Mouse (Mus musculus) embryonic facial prominence, embryonic 15.5 days (tissue): ENCODE data around the gene Olfr984. TPM values are rescaled to one million over a fixed set of nuclear protein-coding genes. Genes with fewer than 3 reads are reported as not detected.
A peak's percentile ranks its signal among the peaks of the same experiment; 100 is the strongest.

Experiments used
- ATAC-seq: fragments of 200-750 bp; cut with Nextera tagmentation; 2 replicates; pipeline ENCODE4 v1.8.0; 2017; ENCODE audit warnings: low read depth, moderate TSS enrichment; ENCODE audit not compliant: insufficient number of reproducible peaks, low FRiP score, low TSS enrichment
- H3K27ac ChIP-seq: fragments of 300-500 bp; sonication (generic); replicated peaks from 2 replicates; pipeline ENCODE4 v1.5.1; 2015; ENCODE audit warnings: mild to moderate bottlenecking, inconsistent platforms
- H3K27me3 ChIP-seq: fragments of 300-500 bp; sonication (generic); 2 replicates; pipeline ENCODE4 v1.6.1; 2015; ENCODE audit warnings: inconsistent platforms
- H3K36me3 ChIP-seq: fragments of 300-500 bp; sonication (generic); 2 replicates; pipeline ENCODE4 v1.6.1; 2015; ENCODE audit warnings: mild to moderate bottlenecking, inconsistent platforms
- H3K4me1 ChIP-seq: fragments of 300-500 bp; sonication (generic); 2 replicates; pipeline ENCODE4 v1.6.1; 2015; ENCODE audit warnings: inconsistent platforms
- H3K4me2 ChIP-seq: fragments of 300-500 bp; sonication (generic); replicated peaks from 2 replicates; pipeline ENCODE4 v1.6.1; 2015; ENCODE audit warnings: mild to moderate bottlenecking, inconsistent platforms
- H3K4me3 ChIP-seq: fragments of 300-500 bp; sonication (generic); replicated peaks from 2 replicates; pipeline ENCODE4 v1.5.1; 2015; ENCODE audit warnings: mild to moderate bottlenecking, inconsistent platforms
- H3K9ac ChIP-seq: fragments of 300-500 bp; sonication (generic); 2 replicates; pipeline ENCODE4 v1.6.1; 2015; ENCODE audit warnings: inconsistent platforms
- H3K9me3 ChIP-seq: fragments of 300-500 bp; sonication (generic); replicated peaks from 2 replicates; pipeline ENCODE4 v1.6.1; 2016; ENCODE audit warnings: inconsistent platforms
- WGBS: fragments of 180-500 bp; shearing (Covaris S2); methylation state at CpG from one replicate; pipeline ENCODE4 v1.1.7; 2015; 5-methylcytosine and 5-hydroxymethylcytosine counted together
- polyA plus RNA-seq: library from polyadenylated mRNA; unstranded; fragments of >200 nt; fragmentation: Nextera tagmentation; extraction: Ambion mirVana; gene quantifications from 2 replicates; pipeline ENCODE4 v1.2.1, GENCODE M21; 2015

Olfr984 gene
- polyA plus RNA-seq = not detected in 2 replicates

DNA sequence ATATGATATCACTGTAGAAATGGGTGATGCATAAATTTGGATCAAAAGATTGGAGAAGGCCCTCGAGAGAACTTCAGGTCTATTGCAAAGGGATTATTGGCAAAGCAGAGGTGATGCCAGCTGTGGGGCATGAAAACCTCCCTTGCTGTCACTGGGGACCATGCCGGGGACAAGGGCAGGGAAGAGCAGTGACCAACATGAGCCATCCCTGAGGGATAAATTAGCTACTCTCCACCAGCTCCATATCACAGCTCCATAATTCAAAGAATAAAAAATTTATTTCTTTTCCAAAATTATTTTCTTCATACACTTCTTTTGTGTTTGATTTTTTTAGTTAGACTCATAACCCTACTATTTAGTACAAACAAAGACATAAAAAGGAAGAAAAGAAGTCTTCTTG is at the start of gene Olfr984:
TSS of gene Olfr984 (minus strand) at position 101 of the 400 bp plus-strand sequence.
- H3K27me3 ChIP-seq = no peaks in the 10 kb centered on the region
- peaks cover 9% of the 10 kb centered on the region for H3K4me1 ChIP-seq
- H3K27ac ChIP-seq = no peak within 1 kb of the TSS
- H3K4me2 ChIP-seq = no peak within 1 kb of the TSS
- H3K9me3 ChIP-seq = no peaks in the 10 kb centered on the region
- no peaks in the 10 kb centered on the region for H3K36me3 ChIP-seq
- H3K9ac ChIP-seq = no peak within 1 kb of the TSS
- no peak for ATAC-seq
- no peak within 1 kb of the TSS for H3K4me3 ChIP-seq
- 82% methylated on average over 2 of the region's 2 CpGs for WGBS

DNA sequence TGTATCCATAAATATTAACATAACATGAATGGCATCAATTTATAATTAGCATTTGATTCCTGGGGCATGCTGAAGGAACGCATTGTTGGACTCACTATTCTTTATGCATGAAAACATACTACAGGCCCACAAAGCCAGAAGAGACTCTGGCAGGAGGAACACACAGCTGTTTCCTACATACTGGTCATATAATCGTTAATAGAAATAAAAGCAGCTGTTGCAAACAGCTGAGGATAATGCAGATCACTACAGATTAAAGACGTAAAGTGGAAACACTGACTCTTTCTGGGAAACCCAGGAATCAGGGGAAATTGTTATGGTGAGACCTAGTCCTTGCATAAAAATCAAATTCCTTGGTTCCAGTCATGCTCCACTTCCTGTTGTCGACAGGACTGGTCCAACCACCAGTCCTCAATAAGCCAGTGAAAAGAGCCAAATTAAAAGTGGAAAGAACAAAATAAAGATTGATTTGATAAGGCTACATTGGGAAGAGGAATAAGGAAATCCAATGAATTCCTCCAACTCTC is 41.2 kb upstream of the Olfr984 start:
- H3K9me3 ChIP-seq = no peaks in the 10 kb centered on the region
- peak; percentile 79 for ATAC-seq
- no peaks in the 10 kb centered on the region for H3K36me3 ChIP-seq
- no peak overlapping the region for H3K27ac ChIP-seq
- no peak overlapping the region for H3K4me2 ChIP-seq
- H3K9ac ChIP-seq = no peak overlapping the region
- H3K4me3 ChIP-seq = no peak overlapping the region
- 45% methylated on average over 4 of the region's 4 CpGs for WGBS
- H3K4me1 ChIP-seq = no peaks in the 10 kb centered on the region
- no peaks in the 10 kb centered on the region for H3K27me3 ChIP-seq

DNA sequence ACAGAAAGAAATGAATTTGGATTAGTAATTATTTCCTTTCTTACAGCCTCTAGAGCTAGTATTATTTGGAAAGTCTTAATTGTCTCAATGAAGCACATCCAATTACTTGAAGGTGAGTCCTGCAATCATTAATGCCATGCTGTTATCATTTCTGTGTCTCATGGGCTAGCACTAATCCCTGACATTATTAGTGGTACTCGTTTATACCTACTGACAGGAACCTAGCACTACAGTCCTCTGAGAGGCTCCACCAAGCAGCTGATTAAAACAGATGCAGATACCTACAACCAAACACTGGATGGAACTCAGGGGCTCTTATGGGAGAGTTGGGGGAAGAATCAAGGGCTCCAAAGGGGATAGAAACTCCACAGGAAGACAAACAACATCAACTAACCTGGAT is 27.5 kb upstream of the Olfr984 start:
- WGBS = 49% methylated on average over 1 of the region's 1 CpGs
- Histone ChIP-seq H3K9me3 (no peaks in the 10 kb centered on the region), H3K9ac (no peak overlapping the region), H3K4me3 (no peak overlapping the region), H3K4me2 (no peak overlapping the region), H3K36me3 (no peaks in the 10 kb centered on the region), H3K27ac (no peak overlapping the region), H3K4me1 (no peaks in the 10 kb centered on the region), H3K27me3 (no peaks in the 10 kb centered on the region)
- ATAC-seq = no peak

GRCm38 (mm10) chr9:40139484-40139883 is 25.5 kb upstream of the Olfr984 start:
- H3K27me3 ChIP-seq = no peaks in the 10 kb centered on the region
- no peak overlapping the region for H3K27ac ChIP-seq
- no peaks in the 10 kb centered on the region for H3K36me3 ChIP-seq
- no peak overlapping the region for H3K4me3 ChIP-seq
- ATAC-seq = no peak
- WGBS = 62% methylated on average over 4 of the region's 4 CpGs
- H3K4me1 ChIP-seq = no peaks in the 10 kb centered on the region
- H3K9me3 ChIP-seq = no peaks in the 10 kb centered on the region
- H3K4me2 ChIP-seq = no peak overlapping the region
- no peak overlapping the region for H3K9ac ChIP-seq

GRCm38 (mm10) chr9:40136987-40137688 is 23.1 kb upstream of the Olfr984 start:
- no peak overlapping the region for H3K27ac ChIP-seq
- no peak for ATAC-seq
- H3K9ac ChIP-seq = no peak overlapping the region
- 67% methylated on average over 6 of the region's 6 CpGs for WGBS
- no peak overlapping the region for H3K4me2 ChIP-seq
- no peaks in the 10 kb centered on the region for H3K4me1 ChIP-seq
- no peak overlapping the region for H3K4me3 ChIP-seq
- no peaks in the 10 kb centered on the region for H3K27me3 ChIP-seq
- no peaks in the 10 kb centered on the region for H3K9me3 ChIP-seq
- H3K36me3 ChIP-seq = no peaks in the 10 kb centered on the region

DNA sequence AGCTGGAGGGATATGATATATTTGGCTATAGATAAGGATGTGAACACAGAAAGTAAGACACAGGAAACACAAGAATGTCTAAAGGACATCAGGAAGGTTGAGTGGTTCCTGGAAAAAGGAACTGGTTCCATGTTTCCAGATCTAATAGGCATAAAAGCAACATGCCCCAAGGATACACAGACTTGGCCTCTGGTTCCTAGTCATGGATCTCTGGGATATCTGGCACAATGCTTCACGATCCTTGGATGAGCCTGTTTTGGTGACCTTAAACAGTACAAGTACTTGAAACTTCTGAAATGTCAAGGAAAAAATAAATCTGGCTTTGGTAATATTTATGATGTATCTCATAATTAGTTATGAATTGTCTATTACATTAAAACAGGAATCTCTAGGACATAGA is 16.6 kb upstream of the Olfr984 start:
- H3K27me3 ChIP-seq = no peaks in the 10 kb centered on the region
- ATAC-seq = no peak

DNA sequence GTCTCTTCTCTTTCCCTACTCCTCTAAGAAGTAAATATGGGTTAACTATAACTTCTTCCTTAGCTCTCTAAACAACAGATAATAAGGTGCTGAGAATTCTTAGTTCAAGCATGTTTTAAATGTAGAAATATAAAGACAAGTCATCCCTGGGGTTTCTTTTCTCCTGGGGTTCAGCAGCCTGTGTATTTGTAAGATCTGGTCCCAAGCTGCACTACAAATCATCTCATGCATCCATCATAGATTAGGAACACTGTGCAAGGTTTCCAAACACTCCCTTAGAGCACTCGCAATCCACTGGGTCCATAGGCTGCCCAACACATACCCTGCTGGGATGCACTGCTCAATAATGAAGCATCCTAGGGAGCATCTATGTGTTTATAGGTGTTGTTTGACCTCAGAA is 16.1 kb upstream of the Olfr984 start, which contains the start of gene Olfr985:
TSS of gene Olfr985 (minus strand) at position 101 of the 400 bp plus-strand sequence.
- ATAC-seq = no peak
- Histone ChIP-seq H3K4me1 (no peaks in the 10 kb centered on the region), H3K9ac (no peak within 1 kb of the TSS), H3K4me2 (no peak within 1 kb of the TSS), H3K27me3 (no peaks in the 10 kb centered on the region), H3K36me3 (no peaks in the 10 kb centered on the region), H3K27ac (no peak within 1 kb of the TSS), H3K4me3 (no peak within 1 kb of the TSS), H3K9me3 (no peaks in the 10 kb centered on the region)
- 85% methylated on average over 1 of the region's 1 CpGs for WGBS

More for the DNA sequence above, 16.6 kb upstream of the Olfr984 start:
- Histone ChIP-seq H3K4me2 (no peak overlapping the region), H3K4me3 (no peak overlapping the region), H3K36me3 (no peaks in the 10 kb centered on the region), H3K9ac (no peak overlapping the region), H3K27ac (no peak overlapping the region), H3K4me1 (no peaks in the 10 kb centered on the region), H3K9me3 (no peaks in the 10 kb centered on the region)
- WGBS = 87% methylated on average over 1 of the region's 1 CpGs

DNA sequence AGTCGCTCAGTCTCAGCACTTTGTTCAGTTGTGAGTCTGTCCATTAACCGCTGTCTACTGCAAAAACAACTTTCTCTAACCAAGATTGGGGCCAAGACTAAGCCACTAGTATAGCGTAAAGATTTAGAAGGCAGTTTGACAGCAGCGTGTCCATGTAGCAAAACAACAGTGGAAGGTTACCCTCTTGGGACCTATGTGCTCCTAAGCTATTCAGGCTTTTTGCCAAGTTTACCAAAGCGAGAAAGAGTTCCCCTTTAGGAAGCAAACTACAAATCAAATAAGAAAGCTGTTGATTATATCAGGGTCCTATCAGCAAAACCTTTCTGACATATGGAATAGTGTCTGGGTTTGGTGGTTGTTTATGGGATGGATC is 3.3 kb upstream of the Olfr984 start:
- Histone ChIP-seq H3K27me3 (no peaks in the 10 kb centered on the region), H3K4me3 (no peak overlapping the region), H3K27ac (peak overlapping the region; percentile 19), H3K9me3 (no peaks in the 10 kb centered on the region), H3K36me3 (no peaks in the 10 kb centered on the region), H3K9ac (no peak overlapping the region), H3K4me1 (peaks cover 9% of the 10 kb centered on the region), H3K4me2 (peak overlapping the region; percentile 29)
- ATAC-seq = no peak; the same call in 1 of the 2 replicates
- WGBS = 38% methylated on average over 5 of the region's 5 CpGs

- Histone ChIP-seq H3K4me2 (peak overlapping the region; percentile 29), H3K27me3 (no peaks in the 10 kb centered on the region), H3K27ac (peak overlapping the region; percentile 19), H3K4me1 (peaks cover 9% of the 10 kb centered on the region), H3K36me3 (no peaks in the 10 kb centered on the region), H3K9me3 (no peaks in the 10 kb centered on the region), H3K9ac (no peak overlapping the region), H3K4me3 (no peak overlapping the region)
- peak; percentile 69; the same call in 1 of the 2 replicates for ATAC-seq
- WGBS = 32% methylated on average over 10 of the region's 10 CpGs
Measured at GRCm38 (mm10) chr9:40116645-40117286, 2.8 kb upstream of the Olfr984 start.

- no peaks in the 10 kb centered on the region for H3K36me3 ChIP-seq
- H3K4me2 ChIP-seq = no peak overlapping the region
- ATAC-seq = no peak
- WGBS = 53% methylated on average over 3 of the region's 3 CpGs
- no peak overlapping the region for H3K4me3 ChIP-seq
- no peaks in the 10 kb centered on the region for H3K4me1 ChIP-seq
- no peaks in the 10 kb centered on the region for H3K27me3 ChIP-seq
- no peak overlapping the region for H3K9ac ChIP-seq
- H3K9me3 ChIP-seq = no peaks in the 10 kb centered on the region
- no peak overlapping the region for H3K27ac ChIP-seq
Measured at GRCm38 (mm10) chr9:40094769-40095168, 19.2 kb downstream of the Olfr984 start.

DNA sequence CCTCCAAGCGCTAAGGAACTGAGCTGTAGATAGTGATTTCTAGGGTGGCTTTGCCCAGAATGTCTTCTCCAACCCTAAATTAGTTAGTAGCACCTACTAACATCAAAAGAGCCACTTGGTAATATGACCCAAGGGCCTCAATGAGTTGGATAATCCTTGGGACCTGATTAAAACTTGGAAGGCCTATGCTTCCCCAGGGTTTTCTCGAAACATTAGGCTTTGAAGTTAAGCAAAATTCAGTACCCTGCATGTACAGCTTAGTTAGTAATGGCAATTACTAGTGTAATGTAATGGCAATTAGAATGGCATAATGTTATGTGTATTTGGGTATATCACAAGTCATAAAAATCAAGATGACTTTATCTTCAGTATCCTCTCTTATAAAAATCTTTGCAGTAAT is 20.5 kb downstream of the Olfr984 start, which contains the start of gene Olfr983:
TSS of gene Olfr983 (minus strand) at position 101 of the 400 bp plus-strand sequence.
- 77% methylated on average over 2 of the region's 2 CpGs for WGBS
- H3K9me3 ChIP-seq = no peaks in the 10 kb centered on the region

More for the DNA sequence above, 20.5 kb downstream of the Olfr984 start, which contains the start of gene Olfr983:
- Histone ChIP-seq H3K4me3 (no peak within 1 kb of the TSS), H3K9ac (no peak within 1 kb of the TSS), H3K4me2 (no peak within 1 kb of the TSS), H3K4me1 (no peaks in the 10 kb centered on the region), H3K27ac (no peak within 1 kb of the TSS), H3K36me3 (no peaks in the 10 kb centered on the region), H3K27me3 (no peaks in the 10 kb centered on the region)
- ATAC-seq = no peak
